Mouse (Mus musculus) CH12.LX (cell line): ENCODE data around the gene Folr1.

Source experiments
- CTCF ChIP-seq, 2 experiments: IDR thresholded peaks in 1 of 2; conservative IDR thresholded peaks in 1 of 2; 2 replicates each; pipeline ENCODE4 v1.5.1; 2011 to 2012; ENCODE audit warnings: low read depth in 2 of 2, low read length in 2 of 2, improper control_type of control experiment in 1 of 2, inconsistent platforms in 1 of 2, mild to moderate bottlenecking in 1 of 2, moderate library complexity in 1 of 2
- E2F4 ChIP-seq: IDR thresholded peaks from 2 replicates; pipeline ENCODE4 v1.6.1; 2011; ENCODE audit warnings: low read depth, low read length, improper control_type of control experiment; ENCODE audit not compliant: insufficient replicate concordance
- HCFC1 ChIP-seq: IDR thresholded peaks from 2 replicates; pipeline ENCODE4 v1.6.1; 2012; ENCODE audit warnings: low read depth, mild to moderate bottlenecking, inconsistent platforms, low read length, improper control_type of control experiment
- JUND ChIP-seq: conservative IDR thresholded peaks from 2 replicates; pipeline ENCODE4 v1.6.1; 2011; ENCODE audit warnings: low read depth, low read length, improper control_type of control experiment
- POLR2A ChIP-seq: IDR thresholded peaks from 2 replicates; pipeline ENCODE4 v1.6.1; 2011; ENCODE audit warnings: low read depth, mild to moderate bottlenecking, improper control_type of control experiment, low read length
- UBTF ChIP-seq: IDR thresholded peaks from 2 replicates; pipeline ENCODE4 v1.6.1; 2012; ENCODE audit warnings: low read depth, mild to moderate bottlenecking, inconsistent platforms, low read length, improper control_type of control experiment, moderate library complexity
- ZNF384 ChIP-seq: IDR thresholded peaks from 2 replicates; pipeline ENCODE4 v1.6.1; 2012; ENCODE audit warnings: low read depth, low read length, improper control_type of control experiment, inconsistent platforms

- TF ChIP-seq CTCF (conservative IDR thresholded peaks at IDR 0.05 in 1 of 2, IDR thresholded peaks at IDR 0.05 in 1 of 2; ENCODE audit: low read depth in 2 of 2, low read length in 2 of 2) (no peak), JUND (no peak), UBTF (no peak), ZNF384 (no peak), POLR2A (no peak), HCFC1 (no peak), E2F4 (no peak)
Measured at GRCm38 (mm10) chr7:101901969-101902368, 31.4 kb upstream of the Folr1 start.
